Mouse (Mus musculus) forebrain, embryonic 13.5 days (tissue): ENCODE results near the gene Fam135a. TPM values are rescaled to one million over a fixed set of nuclear protein-coding genes. Genes with fewer than 3 reads are reported as not detected.
A peak's percentile ranks its signal among the peaks of the same experiment; 100 is the strongest.
"Not testable (repeated sequence)": the region's sequence is repeated elsewhere in the genome, so short reads cannot be mapped to it uniquely, and the experiment has no call there.

Experiments used
- ATAC-seq: fragments of 200-750 bp; cut with Nextera tagmentation; 2 replicates; pipeline ENCODE4 v1.8.0; 2017
- H3K27ac ChIP-seq: fragments of 300-500 bp; sonication (generic); 2 replicates; pipeline ENCODE4 v1.5.1; 2015; ENCODE audit warnings: inconsistent platforms, mild to moderate bottlenecking, moderate library complexity
- H3K27me3 ChIP-seq: fragments of 300-500 bp; sonication (generic); 2 replicates; pipeline ENCODE4 v1.6.1; 2015; ENCODE audit warnings: mild to moderate bottlenecking, inconsistent platforms
- H3K36me3 ChIP-seq: fragments of 300-500 bp; sonication (generic); 2 replicates; pipeline ENCODE4 v1.6.1; 2015; ENCODE audit warnings: mild to moderate bottlenecking, inconsistent platforms; ENCODE audit not compliant: poor library complexity, severe bottlenecking
- H3K4me1 ChIP-seq: fragments of 300-500 bp; sonication (generic); 2 replicates; pipeline ENCODE4 v1.6.1; 2015; ENCODE audit warnings: inconsistent platforms
- H3K4me2 ChIP-seq: fragments of 300-500 bp; sonication (generic); 2 replicates; pipeline ENCODE4 v1.6.1; 2015; ENCODE audit warnings: inconsistent platforms, mild to moderate bottlenecking, moderate library complexity
- H3K4me3 ChIP-seq: fragments of 300-500 bp; sonication (generic); 2 replicates; pipeline ENCODE4 v1.5.1; 2015; ENCODE audit warnings: mild to moderate bottlenecking, inconsistent platforms
- H3K9ac ChIP-seq: fragments of 300-500 bp; sonication (generic); 2 replicates; pipeline ENCODE4 v1.6.1; 2015; ENCODE audit warnings: mild to moderate bottlenecking, inconsistent platforms
- H3K9me3 ChIP-seq: fragments of 300-500 bp; sonication (generic); replicated peaks from 2 replicates; pipeline ENCODE4 v1.6.1; 2016; ENCODE audit warnings: inconsistent platforms
- WGBS: fragments of 180-500 bp; shearing (Covaris S2); methylation state at CpG from one replicate; pipeline ENCODE4 v1.1.7; 2015; 5-methylcytosine and 5-hydroxymethylcytosine counted together
- polyA plus RNA-seq: library from polyadenylated mRNA; unstranded; fragments of >200 nt; fragmentation: Nextera tagmentation; extraction: Ambion mirVana; gene quantifications from 2 replicates; pipeline ENCODE4 v1.2.1, GENCODE M21; 2015

Fam135a gene
- polyA plus RNA-seq, 1 experiment from 2014 or later, result 36.7 TPM

DNA sequence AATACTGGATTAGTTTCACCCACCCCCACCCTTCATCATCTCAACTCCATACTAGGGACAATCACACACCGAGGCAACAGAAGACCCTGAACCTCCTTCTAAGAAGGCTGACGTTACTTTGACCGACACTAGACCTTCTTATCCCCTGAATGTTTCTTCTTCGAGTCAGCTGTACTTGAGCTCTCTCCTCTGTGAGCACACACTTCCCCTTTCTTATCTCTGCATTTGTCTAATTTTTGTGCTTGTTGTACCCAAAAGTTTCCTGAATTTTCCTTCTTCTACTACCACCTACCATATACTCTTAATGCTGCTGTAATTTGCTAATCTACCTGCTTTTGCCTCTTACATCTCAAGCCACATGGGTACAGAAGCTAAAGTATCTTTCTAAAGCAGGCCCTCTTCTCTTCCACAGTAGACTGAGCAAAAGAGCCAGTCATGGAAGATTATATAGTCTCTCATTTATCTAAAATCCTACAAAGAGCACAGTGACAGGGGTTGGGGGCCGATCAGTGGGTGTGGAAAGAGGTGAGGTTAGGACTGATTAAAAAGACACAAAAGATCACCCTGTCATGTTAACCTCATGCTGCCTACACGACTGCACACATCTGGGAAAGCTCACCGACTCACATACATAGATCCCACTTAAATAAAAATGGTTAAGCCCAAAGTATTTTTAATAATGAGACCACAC lies 101.9 kb downstream of the Fam135a start:
- no peak for ATAC-seq
- Histone ChIP-seq H3K36me3 (peaks cover 64% of the 10 kb centered on the region), H3K9me3 (no peaks in the 10 kb centered on the region), H3K27ac (no peak overlapping the region), H3K4me2 (no peak overlapping the region), H3K27me3 (no peaks in the 10 kb centered on the region), H3K4me1 (no peaks in the 10 kb centered on the region), H3K9ac (no peak overlapping the region), H3K4me3 (no peak overlapping the region)
- WGBS, result 93% methylated on average over 7 of the region's 7 CpGs

DNA sequence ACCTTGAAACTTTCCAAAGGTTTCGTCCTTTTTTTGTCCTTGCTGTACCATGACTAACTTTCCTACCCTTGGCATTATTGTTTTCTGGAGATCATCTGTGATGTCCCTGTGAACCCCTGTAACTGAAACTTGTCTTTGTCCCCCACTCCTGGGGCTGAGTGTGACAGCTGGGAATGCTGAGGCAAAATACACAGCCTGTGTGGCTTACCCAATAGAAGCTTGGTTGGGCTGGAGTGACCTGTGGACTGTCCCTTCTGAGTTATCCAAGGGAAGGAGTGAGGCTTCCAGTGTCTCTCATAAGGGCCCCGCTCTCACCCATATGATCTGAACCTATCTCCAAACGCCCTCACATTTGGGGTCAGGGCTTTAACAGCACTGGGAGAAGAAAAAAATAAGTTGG lies 102.6 kb downstream of the Fam135a start:
- Histone ChIP-seq H3K36me3 (peaks cover 59% of the 10 kb centered on the region), H3K4me3 (no peak overlapping the region), H3K27ac (no peak overlapping the region), H3K4me2 (no peak overlapping the region), H3K9ac (no peak overlapping the region), H3K4me1 (no peaks in the 10 kb centered on the region), H3K9me3 (no peaks in the 10 kb centered on the region), H3K27me3 (no peaks in the 10 kb centered on the region)
- no peak for ATAC-seq
- WGBS, result 98% methylated on average over 3 of the region's 3 CpGs

DNA sequence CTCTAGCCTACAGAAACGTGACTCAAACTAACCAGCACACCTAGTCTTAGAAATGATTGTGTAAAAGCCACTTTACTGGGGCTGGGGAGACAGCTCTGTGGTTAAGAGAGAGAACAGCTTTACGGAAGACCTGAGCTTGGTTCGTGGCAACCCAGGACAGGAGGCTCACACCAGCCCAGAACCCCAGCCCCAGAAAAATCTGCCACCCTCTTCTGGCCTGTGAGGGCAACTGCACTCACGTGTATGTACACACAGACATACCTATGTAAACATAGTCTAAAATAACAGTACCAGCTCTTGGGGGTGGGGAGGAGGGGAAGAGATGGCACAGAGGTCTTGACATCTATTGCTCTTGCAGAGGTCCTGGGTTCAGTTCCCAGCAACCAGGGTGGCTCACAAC lies 104.7 kb downstream of the Fam135a start:
- H3K27ac ChIP-seq, result no peak overlapping the region
- H3K4me1 ChIP-seq, result no peaks in the 10 kb centered on the region
- no peaks in the 10 kb centered on the region for H3K27me3 ChIP-seq
- no peak overlapping the region for H3K9ac ChIP-seq
- no peaks in the 10 kb centered on the region for H3K9me3 ChIP-seq
- no peak for ATAC-seq
- H3K36me3 ChIP-seq, result peaks cover 40% of the 10 kb centered on the region
- H3K4me2 ChIP-seq, result no peak overlapping the region
- 93% methylated on average over 4 of the region's 4 CpGs for WGBS
- H3K4me3 ChIP-seq, result no peak overlapping the region

DNA sequence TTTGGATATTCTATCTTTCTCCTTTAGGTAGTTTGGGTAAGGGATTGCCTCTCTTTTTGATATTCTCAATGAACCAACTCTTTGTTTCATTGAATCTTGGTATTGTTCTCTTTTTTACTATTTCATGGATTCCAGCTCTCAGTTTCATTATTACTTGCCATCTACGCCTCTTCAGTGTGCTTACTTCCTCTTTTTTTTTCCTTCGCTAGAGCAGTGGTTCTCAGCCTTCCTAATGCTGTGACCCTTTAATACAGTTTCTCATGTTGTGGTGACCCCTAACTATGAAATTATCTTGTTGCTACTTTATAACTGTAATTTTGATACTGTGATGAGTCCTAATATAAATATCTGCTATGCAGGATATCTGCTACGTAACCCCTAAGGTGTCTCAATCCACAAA lies 117.0 kb downstream of the Fam135a start:
- Histone ChIP-seq H3K27me3 (no peaks in the 10 kb centered on the region), H3K27ac (no peak overlapping the region), H3K4me2 (no peak overlapping the region), H3K9me3 (no peaks in the 10 kb centered on the region), H3K9ac (no peak overlapping the region), H3K4me1 (no peaks in the 10 kb centered on the region), H3K36me3 (no peaks in the 10 kb centered on the region), H3K4me3 (no peak overlapping the region)
- 93% methylated on average over 3 of the region's 3 CpGs for WGBS
- no peak for ATAC-seq

DNA sequence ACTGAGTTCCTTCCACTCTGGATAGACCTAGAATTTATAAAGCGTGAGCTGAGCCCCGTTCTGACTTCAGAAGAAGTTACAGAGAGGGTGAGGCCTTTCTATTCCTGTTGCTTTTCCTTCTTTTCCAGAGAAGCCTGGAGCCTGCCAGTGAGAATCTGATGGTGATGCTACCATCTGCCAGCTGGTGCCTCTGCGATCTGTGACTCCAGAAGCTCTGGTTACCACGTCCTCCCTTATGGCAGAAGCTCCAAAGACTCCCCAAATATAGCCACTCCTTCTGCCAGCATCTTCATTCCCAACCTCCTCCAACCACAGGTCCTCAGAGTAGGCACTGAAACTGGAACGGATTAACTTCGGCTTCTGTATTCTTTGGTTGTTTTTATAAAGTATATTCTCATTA lies 121.9 kb downstream of the Fam135a start:
- WGBS, result 79% methylated on average over 6 of the region's 6 CpGs
- H3K27me3 ChIP-seq, result no peaks in the 10 kb centered on the region

DNA sequence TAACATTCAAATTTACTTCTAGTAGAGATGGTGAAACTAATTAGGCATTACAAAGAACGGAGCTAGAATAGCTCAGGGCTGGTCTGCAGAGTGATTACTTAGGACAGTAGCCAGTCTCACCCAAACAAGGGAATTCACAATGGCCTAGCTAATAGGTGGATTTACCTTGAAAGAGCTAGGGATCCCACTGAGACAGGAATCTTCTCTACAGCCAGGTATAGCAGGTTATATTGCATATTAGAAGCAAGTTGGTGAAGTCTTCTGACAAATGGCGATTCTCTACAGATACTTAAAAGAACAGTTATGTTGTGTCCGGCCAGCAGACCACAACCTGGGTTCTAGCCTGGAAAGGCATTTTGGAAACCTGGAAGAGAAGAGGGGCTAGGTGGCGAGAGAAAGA lies 129.0 kb downstream of the Fam135a start:
- not testable (repeated sequence) for H3K36me3 ChIP-seq, H3K27me3 ChIP-seq, H3K4me1 ChIP-seq, H3K9me3 ChIP-seq, H3K4me3 ChIP-seq, ATAC-seq, H3K4me2 ChIP-seq, H3K9ac ChIP-seq, H3K27ac ChIP-seq
- 90% methylated on average over 4 of the region's 4 CpGs for WGBS

More for the DNA sequence above, 121.9 kb downstream of the Fam135a start:
- Histone ChIP-seq H3K9me3 (no peaks in the 10 kb centered on the region), H3K4me3 (no peak overlapping the region), H3K36me3 (no peaks in the 10 kb centered on the region), H3K4me2 (no peak overlapping the region), H3K4me1 (no peaks in the 10 kb centered on the region), H3K9ac (no peak overlapping the region), H3K27ac (no peak overlapping the region)
- no peak for ATAC-seq

DNA sequence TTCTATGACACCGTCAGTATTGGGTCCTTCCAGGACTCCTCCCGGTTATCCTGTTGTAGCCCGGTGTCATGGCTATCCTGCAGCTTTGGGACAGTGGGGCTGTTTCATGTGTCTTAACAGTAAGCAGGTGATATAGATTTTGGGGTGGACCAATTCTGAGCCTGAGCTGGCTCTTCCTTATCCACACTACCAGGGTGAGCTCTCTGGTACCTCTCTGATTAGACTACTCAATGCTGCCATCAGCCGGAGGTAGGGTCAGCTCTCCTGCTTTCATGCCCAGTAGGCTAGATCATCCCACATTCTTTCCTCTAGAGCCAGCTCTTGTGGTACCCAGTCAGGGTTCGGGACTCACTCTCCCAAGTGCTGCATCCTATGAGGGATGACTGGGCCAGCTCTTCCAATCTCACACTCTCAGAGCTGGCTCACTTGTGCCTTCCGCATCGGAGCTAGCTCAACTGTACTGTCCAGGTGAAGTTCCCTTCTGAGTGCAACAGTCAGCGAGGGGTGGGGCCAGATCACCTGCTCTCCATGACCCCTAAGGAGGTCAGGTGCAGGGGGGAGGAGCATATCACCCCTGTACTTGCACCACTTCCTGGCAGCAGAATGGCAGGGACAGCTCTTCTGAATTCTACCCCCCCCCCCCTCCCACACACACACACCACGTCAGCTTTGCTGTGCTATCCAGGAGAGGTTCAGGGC lies 132.0 kb downstream of the Fam135a start:
- H3K9me3 ChIP-seq, result peaks cover 5% of the 10 kb centered on the region; the same call in 1 of the 2 replicates
- H3K9ac ChIP-seq, result no peak overlapping the region
- 89% methylated on average over 9 of the region's 9 CpGs for WGBS
- H3K4me1 ChIP-seq, result no peaks in the 10 kb centered on the region
- H3K36me3 ChIP-seq, result no peaks in the 10 kb centered on the region
- 0 out of 2 replicates have a peak, but pooled peaks have one; percentile 21 for ATAC-seq
- H3K4me2 ChIP-seq, result no peak overlapping the region
- H3K27me3 ChIP-seq, result no peaks in the 10 kb centered on the region
- H3K27ac ChIP-seq, result no peak overlapping the region
- H3K4me3 ChIP-seq, result no peak overlapping the region

DNA sequence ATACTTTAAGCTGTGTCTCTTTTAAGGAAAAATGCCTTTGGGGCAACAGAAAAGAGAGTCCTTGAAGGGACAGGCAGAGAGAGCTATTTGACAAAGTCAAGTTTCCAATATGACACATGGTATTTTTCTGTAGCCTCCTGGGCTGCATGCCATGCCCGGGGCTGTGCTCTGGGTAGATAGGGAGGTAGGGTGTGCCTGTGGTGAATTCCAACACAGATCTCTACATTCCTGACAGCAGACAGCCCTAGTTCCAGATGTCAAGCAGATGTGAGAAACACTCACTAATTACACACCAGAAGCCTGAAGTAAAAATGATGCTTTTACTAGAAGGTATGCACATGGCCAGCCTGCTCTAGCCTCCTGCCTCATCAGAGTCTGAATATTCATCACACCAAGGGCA lies 133.9 kb downstream of the Fam135a start:
- H3K27ac ChIP-seq, result no peak overlapping the region
- H3K9me3 ChIP-seq, result peaks cover 5% of the 10 kb centered on the region; the same call in 1 of the 2 replicates
- H3K4me3 ChIP-seq, result no peak overlapping the region
- H3K4me2 ChIP-seq, result no peak overlapping the region
- ATAC-seq, result no peak
- 86% methylated on average over 1 of the region's 1 CpGs for WGBS
- no peaks in the 10 kb centered on the region for H3K4me1 ChIP-seq
- H3K36me3 ChIP-seq, result no peaks in the 10 kb centered on the region
- no peaks in the 10 kb centered on the region for H3K27me3 ChIP-seq
- H3K9ac ChIP-seq, result no peak overlapping the region

Other genes with a start within 250 kb of the Fam135a start
- gene Smap1, start 178.0 kb downstream of the Fam135a start, polyA plus RNA-seq, result 36.4 and 45.0 TPM in 2 replicates
- gene Sdhaf4, start 94.7 kb downstream of the Fam135a start, polyA plus RNA-seq, result 109 and 133 TPM in 2 replicates
- gene Col9a1, start 77.3 kb upstream of the Fam135a start, polyA plus RNA-seq, result 0.84 and 1.8 TPM in 2 replicates